Mouse (Mus musculus) frontal cortex, adult 2 months (tissue): ENCODE measurements around the gene Zfp184. TPM values are rescaled to one million over a fixed set of nuclear protein-coding genes. Genes with fewer than 3 reads are reported as not detected.
A peak's percentile ranks its signal among the peaks of the same experiment; 100 is the strongest.

Experiments used
- DNase-seq, 2 experiments: peaks; one replicate each; pipeline ENCODE4 v3.0.0; 2022; ENCODE audit warnings: low spot score in 1 of 2; ENCODE audit errors: extremely low spot score in 1 of 2
- polyA plus RNA-seq: library from polyadenylated mRNA; depleted of rRNA; stranded (reverse); fragments of >200 nt; gene quantifications from 2 replicates; pipeline ENCODE4 v1.2.3, GENCODE M21; 2012

The Zfp184 gene
- polyA plus RNA-seq, 1 experiment, result 2.6 TPM

DNA sequence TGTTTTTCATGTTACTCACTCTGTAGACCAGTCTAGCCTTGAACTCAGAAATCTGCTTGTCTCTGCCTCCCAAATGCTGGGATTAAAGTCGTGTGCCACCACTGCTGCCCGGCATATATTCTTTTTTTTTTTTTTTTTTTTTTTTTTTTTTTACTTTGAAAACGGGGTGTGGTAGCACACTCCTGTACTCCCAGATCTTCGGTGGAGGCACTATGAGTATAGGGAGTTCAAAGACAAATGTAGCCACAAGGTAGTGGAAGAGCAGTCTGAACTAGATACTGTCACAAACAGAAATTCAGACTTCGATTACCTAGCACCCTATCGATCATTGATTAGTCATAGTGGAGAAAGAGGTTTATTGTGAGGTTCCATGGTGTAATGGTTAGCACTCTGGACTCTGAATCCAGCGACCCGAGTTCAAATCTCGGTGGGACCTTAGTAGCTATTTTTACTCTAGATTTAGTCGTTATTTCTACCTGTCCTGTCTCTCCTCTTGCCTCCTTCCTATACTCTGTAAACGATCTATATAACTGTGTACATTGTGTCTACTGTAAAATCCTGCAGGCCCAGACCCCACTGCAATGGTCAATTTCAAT, 25.0 kb upstream of the Zfp184 start:
- DNase-seq, result no peak

GRCm38 (mm10) chr13:21920681-21921233, 24.1 kb upstream of the Zfp184 start:
- DNase-seq, result no peak

DNA sequence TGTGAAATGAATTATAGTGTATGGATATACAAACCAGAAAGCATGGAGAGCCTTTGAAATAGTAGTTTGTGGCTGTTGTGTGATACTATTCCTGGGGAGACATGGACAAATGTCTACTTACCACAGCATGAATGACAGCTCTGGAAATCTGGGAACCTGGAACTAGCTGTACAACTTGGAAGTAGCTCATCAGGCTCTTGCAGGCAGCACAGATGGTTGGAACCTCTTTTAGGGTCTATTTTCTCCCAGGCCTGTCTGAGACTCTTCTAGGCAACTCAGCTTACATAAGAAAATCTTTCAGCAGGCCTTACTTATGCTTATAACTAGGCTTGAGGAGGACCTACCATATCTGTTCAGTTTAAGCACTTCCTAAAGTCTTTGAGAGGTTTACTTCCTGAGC, 21.5 kb upstream of the Zfp184 start:
- DNase-seq, result no peak

GRCm38 (mm10) chr13:21924734-21925335, 20.1 kb upstream of the Zfp184 start:
- DNase-seq, result no peak

- no peak for DNase-seq
Measured at GRCm38 (mm10) chr13:21930981-21931380, 13.9 kb upstream of the Zfp184 start.

DNA sequence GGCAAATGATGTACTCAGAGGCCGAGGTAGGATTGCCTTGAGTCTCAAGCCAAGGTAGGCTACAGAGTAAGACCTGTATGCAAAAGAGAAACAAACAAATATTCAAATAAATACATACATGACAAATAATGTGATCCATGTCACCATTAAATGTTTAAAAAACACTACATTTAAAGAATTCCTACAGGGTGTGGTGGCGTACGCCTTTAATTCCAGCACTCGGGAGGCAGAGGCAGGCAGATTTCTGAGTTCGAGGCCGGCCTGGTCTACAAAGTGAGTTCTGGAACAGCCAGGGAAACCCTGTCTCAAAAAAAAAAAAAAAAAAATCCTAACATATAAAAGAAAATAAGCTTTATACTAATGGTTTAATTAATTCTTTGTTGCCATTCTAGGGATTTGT, 13.2 kb upstream of the Zfp184 start:
- no peak for DNase-seq

GRCm38 (mm10) chr13:21933626-21934548, 11.0 kb upstream of the Zfp184 start:
- peak in 1 of 2 experiments; percentile 69 for DNase-seq

DNA sequence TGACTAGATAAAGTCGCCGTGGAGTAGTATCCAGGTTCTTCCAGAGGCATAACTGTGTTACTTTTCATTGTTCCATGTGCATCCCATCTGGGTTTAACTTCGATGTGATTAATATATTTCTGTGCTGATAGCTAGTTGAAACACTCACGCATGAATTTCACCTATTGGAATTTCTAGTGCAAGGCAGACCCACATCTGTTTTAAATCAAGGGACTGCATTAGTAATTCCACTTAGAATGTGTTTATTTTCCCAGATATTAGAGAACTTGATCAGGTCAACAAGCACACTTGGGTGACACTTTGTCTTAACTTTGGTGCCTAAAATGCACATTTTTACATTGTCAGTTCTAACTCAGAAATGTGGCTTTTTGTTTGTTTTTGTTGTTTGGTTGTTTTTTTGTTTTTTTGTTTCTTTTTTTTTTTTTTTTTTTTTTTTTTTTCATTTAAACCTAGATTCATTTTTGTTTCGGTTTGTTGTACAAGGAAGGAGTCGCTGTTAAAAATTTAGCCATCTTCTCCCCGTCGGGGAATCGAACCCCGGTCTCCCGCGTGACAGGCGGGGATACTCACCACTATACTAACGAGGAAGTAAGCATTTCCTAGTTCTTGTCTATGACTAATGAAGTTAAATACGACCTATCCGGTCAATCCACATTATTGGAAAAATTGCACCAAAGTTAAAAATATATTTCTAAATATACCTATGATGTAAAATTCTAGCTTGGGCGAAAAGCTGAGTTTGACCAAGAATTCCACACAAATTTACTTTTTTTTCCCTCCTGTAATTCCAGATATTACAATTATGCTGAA, 9.7 kb upstream of the Zfp184 start:
- DNase-seq, result peak in 1 of 2 experiments; percentile 85

DNA sequence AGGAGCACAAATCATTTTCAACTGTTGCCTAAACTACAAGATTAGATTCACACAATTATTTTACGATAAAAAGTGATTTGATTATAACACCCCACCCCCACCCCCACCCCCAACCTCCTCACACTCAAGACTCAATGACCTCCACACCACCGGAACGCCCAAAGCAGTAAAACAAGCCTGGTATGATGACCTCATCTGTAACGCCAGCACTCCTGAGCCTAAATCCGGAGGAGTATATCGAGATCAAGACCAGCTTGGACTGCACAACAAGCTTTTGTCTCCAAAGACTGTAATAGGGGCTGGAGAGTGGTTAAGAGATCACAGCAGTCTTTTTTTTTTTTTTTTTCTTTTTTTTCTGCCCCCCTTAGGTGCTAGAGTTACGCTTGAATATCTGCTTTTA, 9.1 kb upstream of the Zfp184 start:
- DNase-seq, result no peak

- DNase-seq, result peak in 1 of 2 experiments; percentile 72
Measured at GRCm38 (mm10) chr13:21936968-21937367, 7.9 kb upstream of the Zfp184 start.

GRCm38 (mm10) chr13:21940213-21940612, 4.7 kb upstream of the Zfp184 start:
- peak; percentile 78 to 99 for DNase-seq

GRCm38 (mm10) chr13:21940811-21941321, 4.0 kb upstream of the Zfp184 start:
- peak; percentile 80 to 95 for DNase-seq

DNA sequence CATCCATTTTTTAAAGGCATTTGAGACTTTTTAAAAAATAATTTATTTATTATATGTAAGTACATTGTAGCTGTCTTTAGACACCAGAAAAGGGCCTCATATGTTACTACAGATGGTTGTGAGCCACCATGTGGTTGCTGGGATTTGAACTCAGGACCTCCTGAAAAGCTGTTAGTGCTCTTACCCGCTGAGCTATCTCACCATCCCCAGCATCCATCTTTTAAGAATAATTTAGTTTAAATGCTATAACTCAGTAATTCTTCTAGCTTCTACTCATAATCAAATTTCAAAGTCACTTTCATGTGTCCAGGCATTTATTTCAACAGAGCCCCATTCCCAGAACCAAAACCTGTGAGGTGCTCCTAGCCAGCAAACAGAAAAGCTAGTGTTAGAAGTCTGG, 1.2 kb upstream of the Zfp184 start:
- DNase-seq, result no peak

DNA sequence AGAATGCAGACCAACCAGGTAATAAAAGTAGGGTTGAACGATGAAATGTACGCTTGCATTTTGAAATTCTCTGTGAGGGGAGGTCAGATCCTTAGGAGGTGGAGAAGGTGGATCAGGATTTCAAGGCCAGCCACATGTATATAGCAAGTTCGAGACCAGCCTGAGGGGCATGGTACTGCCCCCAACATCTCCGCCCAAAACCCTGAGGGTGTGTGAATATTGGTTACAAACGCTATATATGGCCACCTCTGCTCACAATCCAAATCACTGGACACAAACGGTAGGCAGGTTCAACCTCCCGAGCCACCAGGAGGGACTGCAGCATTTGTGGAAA, 335 bp upstream of the Zfp184 start:
- DNase-seq, result no peak

DNA sequence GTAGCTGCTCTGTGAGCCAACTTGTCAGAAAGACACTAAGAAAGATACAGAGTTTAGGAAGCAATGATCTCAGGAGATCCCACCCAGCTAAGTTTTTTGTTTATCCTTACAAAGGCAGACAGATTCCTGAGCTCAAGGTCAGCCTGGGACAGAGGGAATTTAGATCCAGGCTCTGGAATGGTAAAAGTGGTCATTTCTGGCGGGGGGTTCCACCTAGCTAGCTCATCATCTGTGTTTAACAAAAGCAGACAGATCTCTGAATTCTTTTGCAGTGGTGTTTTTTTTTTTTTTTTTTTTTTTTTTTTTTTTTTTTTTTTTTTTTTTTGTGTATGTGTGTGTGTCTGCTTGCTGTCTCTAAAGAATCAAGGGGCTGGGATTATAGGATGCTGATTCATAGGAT, 24.4 kb downstream of the Zfp184 start:
- DNase-seq, result no peak

GRCm38 (mm10) chr13:21969816-21970215, 24.9 kb downstream of the Zfp184 start:
- no peak for DNase-seq

GRCm38 (mm10) chr13:21971641-21972040, 26.7 kb downstream of the Zfp184 start:
- no peak for DNase-seq

DNA sequence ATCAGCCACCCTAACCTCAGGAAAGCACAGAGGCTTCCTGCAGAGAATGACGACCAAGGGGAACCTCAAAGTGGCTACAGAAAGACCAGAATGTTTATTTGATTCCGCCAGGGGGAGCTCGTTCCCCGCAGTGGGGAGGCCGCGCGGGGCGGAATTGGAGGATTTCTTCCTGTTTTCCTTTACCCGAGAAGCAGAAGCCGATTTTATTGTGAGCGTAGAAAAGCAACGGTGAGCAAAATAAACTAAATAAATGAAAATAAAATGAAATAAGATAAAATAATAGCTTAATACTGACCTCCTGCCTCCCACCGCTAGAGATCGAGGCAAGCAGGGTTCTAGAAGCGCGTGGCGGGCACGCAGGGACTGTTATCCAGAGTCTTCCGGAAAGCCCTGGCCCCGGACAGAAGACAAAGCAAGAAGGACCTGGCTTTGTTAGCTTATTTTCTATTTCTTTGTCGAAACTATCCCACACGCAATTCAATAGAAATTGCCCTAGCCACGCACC, 29.4 kb downstream of the Zfp184 start:
- peak; percentile 53 to 95 for DNase-seq

GRCm38 (mm10) chr13:21974726-21975473, 30.0 kb downstream of the Zfp184 start:
- peak; percentile 33 to 86 for DNase-seq
